ENCODE assay signal across 10 mouse cellular contexts in the genomic region with DNA sequence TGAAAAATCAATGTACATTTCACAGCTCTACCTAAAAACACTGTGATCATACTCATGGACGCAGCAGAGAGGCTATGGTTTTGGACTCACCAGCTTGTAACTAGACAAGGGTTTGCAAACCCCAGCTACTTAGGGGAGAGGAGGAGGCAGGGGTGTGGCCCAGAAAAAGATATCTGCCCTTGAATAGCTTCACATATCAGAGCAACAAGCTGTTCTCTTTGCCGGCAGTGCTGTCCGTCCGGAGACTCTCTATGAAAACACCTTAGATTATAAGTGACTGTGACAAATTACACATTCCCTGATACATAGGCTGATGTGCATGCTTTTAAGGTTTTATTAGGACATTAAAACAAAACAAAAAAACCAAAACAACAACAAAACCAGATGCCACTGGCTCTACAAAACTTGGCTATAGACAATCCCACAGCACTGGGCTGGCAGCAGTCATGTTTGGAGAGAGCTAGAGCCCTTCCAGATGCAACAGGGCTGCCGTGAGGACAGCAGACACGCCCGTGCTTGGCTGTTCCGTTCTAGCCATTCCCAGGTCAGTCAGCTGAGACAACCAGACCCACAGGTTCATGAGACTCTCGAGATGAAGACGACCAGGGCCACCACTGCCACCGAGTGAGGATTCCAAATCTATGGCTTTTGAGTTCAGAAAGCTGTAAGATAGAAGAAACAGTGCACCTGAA. TPM values are rescaled to one million over a fixed set of nuclear protein-coding genes. Genes with fewer than 3 reads are reported as not detected.
DNase-seq lines count a peak whose midpoint lies in the region; ATAC-seq and TF ChIP-seq lines count a peak whose summit lies in the region.
"Had no signal": no experiment of that assay in that cellular context is flagged by ENCODE, and none has a peak within 500 bp of the region (broad histone marks: within the 10 kb centered on the region; RNA-seq: fewer than 3 reads in every experiment).

No protein-coding gene starts in this region.

- no peaks in the 10 kb centered on the region for H3K36me3 ChIP-seq in intestine, embryonic 16.5 days (ENCODE audit: control insufficient read depth, insufficient read depth, low read length)
- no peaks in the 10 kb centered on the region; the same call in 1 of the 2 replicates for H3K36me3 ChIP-seq in intestine, postnatal 0 days (ENCODE audit: control insufficient read depth, insufficient read depth)
- H3K36me3 ChIP-seq in heart, embryonic 15.5 days, result no peaks in the 10 kb centered on the region
- H3K36me3 ChIP-seq in liver, embryonic 15.5 days (replicated peaks), result peaks cover 57% of the 10 kb centered on the region
- H3K36me3 ChIP-seq in midbrain, embryonic 10.5 days, result no peaks in the 10 kb centered on the region

- intact Hi-C loops in left cerebral cortex, postnatal 36 days (cut with DNase I), result no loop called here

- 55% methylated on average over 11 of the region's 11 CpGs for WGBS in intestine, embryonic 16.5 days
- 45% methylated on average over 11 of the region's 11 CpGs for WGBS in intestine, postnatal 0 days
- 25% methylated on average over 11 of the region's 11 CpGs for WGBS in heart, embryonic 15.5 days
- WGBS in liver, embryonic 15.5 days (ENCODE audit: insufficient replicate concordance), result 20% methylated on average over 11 of the region's 11 CpGs
- 82% methylated on average over 11 of the region's 11 CpGs for WGBS in midbrain, embryonic 10.5 days

- no peaks in the 10 kb centered on the region for H3K9me3 ChIP-seq in intestine, embryonic 16.5 days (ENCODE audit: control insufficient read depth, low read length)
- H3K9me3 ChIP-seq in intestine, postnatal 0 days (ENCODE audit: control insufficient read depth), result no peaks in the 10 kb centered on the region
- H3K9me3 ChIP-seq in heart, embryonic 15.5 days (replicated peaks), result no peaks in the 10 kb centered on the region
- H3K9me3 ChIP-seq in liver, embryonic 15.5 days (replicated peaks), result no peaks in the 10 kb centered on the region
- H3K9me3 ChIP-seq in midbrain, embryonic 10.5 days (replicated peaks), result no peaks in the 10 kb centered on the region

- no peak overlapping the region for H3K27ac ChIP-seq in intestine, embryonic 16.5 days (ENCODE audit: low read length)
- H3K27ac ChIP-seq in intestine, postnatal 0 days (ENCODE audit: low read depth, low read length), result no peak overlapping the region
- peak overlapping the region; percentile 67 for H3K27ac ChIP-seq in heart, embryonic 15.5 days
- peak overlapping the region; percentile 95 for H3K27ac ChIP-seq in liver, embryonic 15.5 days (replicated peaks)
- no peak overlapping the region for H3K27ac ChIP-seq in midbrain, embryonic 10.5 days (replicated peaks)

- H3K4me2 ChIP-seq in intestine, embryonic 16.5 days (ENCODE audit: low read depth, low read length), result no peak overlapping the region
- no peak overlapping the region for H3K4me2 ChIP-seq in intestine, postnatal 0 days (replicated peaks; ENCODE audit: low read depth)
- H3K4me2 ChIP-seq in heart, embryonic 15.5 days, result peak overlapping the region; percentile 32
- H3K4me2 ChIP-seq in liver, embryonic 15.5 days, result peak overlapping the region; percentile 68

- no peak for TF ChIP-seq CTCF in intestine, postnatal 0 days (IDR thresholded peaks at IDR 0.05; ENCODE audit: low read depth)

- peaks cover 43% of the 10 kb centered on the region for H3K4me1 ChIP-seq in intestine, embryonic 16.5 days (ENCODE audit: control insufficient read depth, insufficient read depth, low read length)
- H3K4me1 ChIP-seq in intestine, postnatal 0 days (replicated peaks; ENCODE audit: control insufficient read depth, insufficient read depth, low read length), result peaks cover 6% of the 10 kb centered on the region; the same call in 1 of the 2 replicates
- peaks cover 79% of the 10 kb centered on the region for H3K4me1 ChIP-seq in heart, embryonic 15.5 days (replicated peaks)
- peaks cover 100% of the 10 kb centered on the region for H3K4me1 ChIP-seq in liver, embryonic 15.5 days (replicated peaks)
- H3K4me1 ChIP-seq in midbrain, embryonic 10.5 days, result peaks cover 38% of the 10 kb centered on the region

- DNase-seq in c-Kit-negative CD71-positive TER-119-positive erythroid progenitor cells, embryonic 14.5 days (ENCODE audit: low read depth, low spot score), result peak; percentile 65
- no peak for DNase-seq in cerebellum, adult 8-10 months
- DNase-seq in midbrain, embryonic 10.5 days (ENCODE audit: low spot score), result no peak
- no peak for DNase-seq in left cerebral cortex, postnatal 36 days (ENCODE audit: low spot score in 2 of 2)
- DNase-seq: B cell, adult 2 months had no signal

- H3K27me3 ChIP-seq in intestine, embryonic 16.5 days (replicated peaks; ENCODE audit: control insufficient read depth, insufficient read depth, low read length), result no peaks in the 10 kb centered on the region
- no peaks in the 10 kb centered on the region for H3K27me3 ChIP-seq in intestine, postnatal 0 days (replicated peaks; ENCODE audit: control insufficient read depth, insufficient read depth, low read length)
- H3K27me3 ChIP-seq in heart, embryonic 15.5 days, result no peaks in the 10 kb centered on the region
- no peaks in the 10 kb centered on the region for H3K27me3 ChIP-seq in liver, embryonic 15.5 days
- H3K27me3 ChIP-seq in midbrain, embryonic 10.5 days (ENCODE audit: low read depth, poor library complexity, severe bottlenecking), result no peaks in the 10 kb centered on the region

- no peak overlapping the region for H3K4me3 ChIP-seq in intestine, embryonic 16.5 days (ENCODE audit: low read length)
- no peak overlapping the region for H3K4me3 ChIP-seq in intestine, postnatal 0 days (ENCODE audit: low read depth, low read length)
- no peak overlapping the region for H3K4me3 ChIP-seq in heart, embryonic 15.5 days
- H3K4me3 ChIP-seq in liver, embryonic 15.5 days (replicated peaks), result peak overlapping the region; percentile 42
- no peak overlapping the region for H3K4me3 ChIP-seq in midbrain, embryonic 10.5 days
- H3K4me3 ChIP-seq: myocyte had no signal

- H3K9ac ChIP-seq in intestine, embryonic 16.5 days (ENCODE audit: low read depth, low read length), result no peak overlapping the region
- H3K9ac ChIP-seq in intestine, postnatal 0 days (ENCODE audit: low read depth, low read length), result no peak overlapping the region
- no peak overlapping the region for H3K9ac ChIP-seq in heart, embryonic 15.5 days
- H3K9ac ChIP-seq in liver, embryonic 15.5 days, result peak overlapping the region; percentile 54

- peak; percentile 32; the same call in 1 of the 2 replicates for ATAC-seq in intestine, embryonic 16.5 days
- no peak for ATAC-seq in intestine, postnatal 0 days
- ATAC-seq in heart, embryonic 15.5 days (replicated peaks; ENCODE audit: insufficient number of reproducible peaks, insufficient read depth, low FRiP score, low read depth), result 0 out of 2 replicates have a peak, but pooled peaks have one; percentile 19
- ATAC-seq in liver, embryonic 15.5 days (ENCODE audit: insufficient read depth), result peak; percentile 65

RNA-seq across cellular contexts. Expression of a gene that starts 29.3 kb away (rescaled TPM):
- polyA plus RNA-seq in intestine, embryonic 16.5 days (2015; fragmentation: Nextera tagmentation; extraction: Ambion mirVana), result 4.8 and 5.6 TPM in 2 replicates
- polyA plus RNA-seq in intestine, postnatal 0 days (2015; fragmentation: Nextera tagmentation; extraction: Ambion mirVana), result 9.3 and 9.8 TPM in 2 replicates
- 5.7 and 6.8 TPM in 2 replicates for polyA plus RNA-seq in heart, embryonic 15.5 days (2015; fragmentation: Nextera tagmentation; extraction: Ambion mirVana)
- 15.1 and 15.9 TPM in 2 replicates for polyA plus RNA-seq in liver, embryonic 15.5 days (2015; fragmentation: Nextera tagmentation; extraction: Ambion mirVana)
- 2.4 TPM in 2 replicates for polyA plus RNA-seq in midbrain, embryonic 10.5 days (2016; fragmentation: Nextera tagmentation; extraction: Ambion mirVana)
- total RNA-seq in left cerebral cortex, postnatal 36 days (2021), result 10 to 100 TPM; 73.1 to 78.6 TPM

Comparison
In these comparisons a context has a peak if more than half of its experiments do, and no peak if none do; other contexts are left out.
1. H3K27ac ChIP-seq: peak in heart, embryonic 15.5 days (single experiment) and liver, embryonic 15.5 days (single experiment); none in intestine, embryonic 16.5 days (single experiment), intestine, postnatal 0 days (single experiment) and midbrain, embryonic 10.5 days (single experiment).
2. H3K4me2 ChIP-seq: peak in heart, embryonic 15.5 days (single experiment) and liver, embryonic 15.5 days (single experiment); none in intestine, embryonic 16.5 days (single experiment) and intestine, postnatal 0 days (single experiment).